Mouse (Mus musculus) cerebellum, postnatal 25 days (tissue): Measurements from ENCODE around the gene Clcf1.

ENCODE experiments used
- DNase-seq, 2 experiments: peaks; one replicate each; pipeline ENCODE4 v3.0.0; 2021; ENCODE audit warnings: mixed read lengths in 2 of 2

The Clcf1 gene

GRCm38 (mm10) chr19:4214071-4214770, at the start of gene Clcf1, which contains the start of gene AC109138.7:
TSS of gene Clcf1 (plus strand) at chr19:4214238.
TSS of gene AC109138.7 (plus strand) at chr19:4214357.
- peak; percentile 29 to 49 for DNase-seq

DNA sequence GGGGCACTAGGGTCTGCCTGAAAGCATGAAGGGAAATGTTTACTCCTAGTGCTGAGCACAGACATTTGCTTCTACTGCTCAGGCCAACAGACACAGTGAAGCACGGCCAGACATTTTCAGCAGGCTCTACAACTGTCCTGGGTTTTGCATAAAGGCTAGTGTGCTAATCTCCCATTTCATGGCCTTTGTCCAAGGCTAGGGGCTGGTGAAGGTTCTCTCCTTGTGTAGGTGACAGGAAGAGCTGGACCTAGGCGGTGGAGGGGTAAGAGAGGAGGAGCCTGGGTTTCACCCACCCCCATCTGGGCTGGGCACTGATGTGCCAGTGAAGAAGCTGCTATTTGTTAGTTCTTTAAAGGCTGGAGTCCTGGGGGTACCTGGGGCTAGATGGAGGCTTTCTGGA, 49.3 kb upstream of the Clcf1 start:
- DNase-seq, result no peak

- peak in 1 of 2 experiments; percentile 33 for DNase-seq
These were observed 47.2 kb upstream of the Clcf1 start for GRCm38 (mm10) chr19:4166678-4167476.

DNA sequence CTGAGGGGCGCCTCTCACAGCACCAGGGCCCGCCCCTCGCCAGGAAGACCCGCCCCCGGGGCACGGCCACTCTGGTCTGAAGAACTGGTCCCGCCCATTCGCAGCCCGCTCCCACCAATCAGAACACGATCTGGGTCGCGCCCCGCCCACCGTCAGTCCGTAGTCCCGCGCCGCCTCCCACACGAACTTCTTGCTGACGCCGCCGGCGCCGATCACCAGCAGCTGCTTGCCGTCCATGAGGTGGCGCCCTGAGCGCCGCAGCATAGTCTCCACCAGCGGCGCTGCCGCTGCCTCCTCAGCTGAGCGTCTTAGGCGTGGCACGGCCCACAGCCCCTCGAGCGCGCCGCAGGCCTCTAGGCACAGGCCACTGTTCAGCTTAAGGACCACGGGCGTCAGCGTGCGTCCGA, 44.7 kb upstream of the Clcf1 start:
- DNase-seq, result peak; percentile 100

DNA sequence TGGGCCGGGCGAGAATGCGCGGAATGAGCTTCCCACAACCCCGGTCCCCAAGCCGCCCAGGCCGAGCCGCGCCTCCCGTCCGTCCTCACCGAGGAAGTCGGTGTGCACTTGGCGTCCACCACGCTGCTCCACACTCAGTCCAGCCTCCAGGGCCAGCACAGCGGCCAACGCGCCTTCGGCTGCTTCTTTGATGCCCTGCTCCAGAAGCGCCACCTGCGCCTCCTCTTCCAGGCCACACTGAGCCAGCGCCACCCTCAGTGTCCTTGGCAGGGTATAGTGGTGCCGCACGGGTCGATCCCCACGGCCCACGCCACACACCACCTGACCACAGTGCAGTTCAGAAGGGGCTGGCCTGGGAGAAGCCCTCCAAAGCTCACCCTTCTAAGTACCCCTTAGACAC, 44.2 kb upstream of the Clcf1 start:
- DNase-seq, result peak in 1 of 2 experiments; percentile 76

GRCm38 (mm10) chr19:4170723-4171392, 43.2 kb upstream of the Clcf1 start:
- no peak for DNase-seq

- DNase-seq, result peak in 1 of 2 experiments; percentile 36
These were observed 42.4 kb upstream of the Clcf1 start for GRCm38 (mm10) chr19:4171393-4172290.

DNA sequence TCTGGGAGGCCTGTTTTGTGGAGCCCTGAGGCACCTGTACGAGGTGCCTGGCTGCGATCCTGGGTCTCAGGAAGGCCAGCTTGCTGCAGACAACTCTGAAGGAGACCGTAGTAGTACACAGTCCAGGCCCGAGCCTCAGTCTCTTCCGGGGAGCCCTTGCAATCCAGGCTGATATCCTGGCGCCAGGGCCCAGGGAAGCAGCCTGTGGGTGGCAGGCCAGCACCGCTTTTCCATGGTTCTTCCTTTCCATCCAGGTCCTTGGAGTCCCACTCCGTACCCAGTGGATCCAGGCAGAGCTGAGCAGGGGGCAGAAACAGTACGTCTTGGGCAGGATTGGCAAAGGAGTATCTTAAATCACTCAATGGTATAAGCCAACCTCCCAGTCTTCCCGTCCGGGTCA, 41.1 kb upstream of the Clcf1 start:
- DNase-seq, result no peak

GRCm38 (mm10) chr19:4175368-4175947, 38.6 kb upstream of the Clcf1 start, which contains the start of gene Carns1:
TSS of gene Carns1 (minus strand) at chr19:4175479.
- peak in 1 of 2 experiments; percentile 39 for DNase-seq

DNA sequence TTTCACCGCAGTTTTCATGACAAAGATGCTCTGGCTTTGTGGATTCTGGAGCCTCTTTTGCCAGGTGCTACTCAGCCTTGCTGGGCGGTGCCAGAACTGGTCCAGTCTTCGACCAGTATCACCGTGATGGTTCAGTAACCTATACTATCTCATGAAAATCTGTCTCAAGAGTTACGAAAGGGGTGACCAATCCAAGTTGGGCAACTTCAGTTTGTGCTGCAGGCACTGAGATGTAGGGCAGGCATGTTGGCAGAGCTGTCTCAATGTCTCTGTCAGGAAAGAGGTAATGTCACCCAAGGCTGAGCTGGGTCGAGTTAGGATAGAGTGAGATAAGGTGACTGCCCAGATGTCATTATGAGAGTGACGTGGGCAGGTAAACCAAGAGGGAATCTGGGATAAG, 33.6 kb upstream of the Clcf1 start:
- DNase-seq, result no peak

DNA sequence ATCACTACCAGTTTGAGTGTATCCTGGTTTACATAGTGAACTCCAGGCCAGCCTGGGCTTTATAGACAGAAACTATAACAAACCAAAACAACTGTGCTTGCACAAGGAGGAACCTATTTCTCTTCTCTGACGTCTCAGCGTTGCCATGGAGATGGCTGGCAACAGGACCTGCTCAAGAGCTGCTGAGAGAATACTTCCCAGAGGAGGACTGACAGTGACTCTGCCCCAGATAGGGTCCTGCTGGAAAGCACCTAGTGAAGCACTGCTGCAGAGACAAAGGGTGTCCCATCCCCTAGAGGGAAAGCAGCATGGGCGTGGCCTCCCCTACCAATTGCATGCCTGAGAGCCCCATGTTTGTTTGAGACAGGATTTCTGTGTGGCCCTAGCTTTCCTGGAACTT, 32.1 kb upstream of the Clcf1 start:
- no peak for DNase-seq

GRCm38 (mm10) chr19:4183689-4184088, 30.3 kb upstream of the Clcf1 start:
- DNase-seq, result no peak

GRCm38 (mm10) chr19:4184976-4185975, 28.8 kb upstream of the Clcf1 start:
- DNase-seq, result no peak

- DNase-seq, result no peak
These were observed 26.7 kb upstream of the Clcf1 start for GRCm38 (mm10) chr19:4187303-4187702.

GRCm38 (mm10) chr19:4189051-4189620, 24.9 kb upstream of the Clcf1 start:
- DNase-seq, result no peak

- no peak for DNase-seq
These were observed 23.2 kb upstream of the Clcf1 start, which contains the start of gene Tbc1d10c for GRCm38 (mm10) chr19:4190831-4191334. TSS of gene Tbc1d10c (minus strand) at chr19:4191284.

GRCm38 (mm10) chr19:4191528-4192250, 22.3 kb upstream of the Clcf1 start, which contains the start of gene Ppp1ca:
TSS of gene Ppp1ca (plus strand) at chr19:4192065.
- peak; percentile 96 to 99 for DNase-seq

DNA sequence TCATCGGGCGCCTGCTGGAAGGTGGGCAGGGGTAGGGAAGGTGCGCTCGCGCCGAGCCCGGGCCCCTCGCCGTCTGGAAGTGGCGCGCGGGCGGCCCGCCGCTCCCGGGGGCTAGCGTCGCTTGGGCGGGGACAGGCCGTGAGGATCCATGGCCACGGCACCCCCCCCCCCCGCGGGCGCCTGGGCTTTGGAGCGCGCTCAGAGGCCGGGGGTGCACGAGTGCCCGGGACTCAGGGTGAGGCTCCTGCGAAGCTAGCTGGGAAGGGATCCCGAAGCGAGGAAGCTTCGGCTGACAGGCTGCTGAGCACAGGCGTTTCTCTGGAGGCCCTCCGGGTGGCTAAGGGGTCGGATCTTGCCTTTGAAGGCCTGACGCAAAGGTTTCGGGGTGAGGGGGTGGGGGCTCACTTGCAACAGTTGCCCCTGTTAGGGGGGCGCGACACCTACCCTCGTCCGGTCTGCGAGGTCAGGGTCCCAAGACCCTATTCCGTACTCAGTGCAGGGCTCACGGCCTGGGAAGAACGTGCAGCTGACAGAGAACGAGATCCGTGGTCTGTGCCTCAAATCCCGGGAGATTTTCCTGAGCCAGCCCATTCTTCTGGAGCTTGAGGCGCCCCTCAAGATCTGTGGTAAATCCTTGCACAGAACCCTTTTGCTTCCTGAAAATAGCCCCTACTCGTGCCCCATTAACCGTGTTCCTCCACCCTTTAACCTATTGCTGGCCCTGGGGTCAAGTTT, 21.6 kb upstream of the Clcf1 start:
- DNase-seq, result no peak
